Mouse (Mus musculus): Measurements from ENCODE around the gene 1110008L16Rik. TPM values are rescaled to one million over a fixed set of nuclear protein-coding genes. Genes with fewer than 3 reads are reported as not detected.
"Not testable (repeated sequence)": the region's sequence is repeated elsewhere in the genome, so short reads cannot be mapped to it uniquely, and the experiment has no call there.

1110008L16Rik gene
- total RNA-seq, 4 experiments from 2014 or later, result 8.4 to 8.8 (median 8.7) TPM

DNA sequence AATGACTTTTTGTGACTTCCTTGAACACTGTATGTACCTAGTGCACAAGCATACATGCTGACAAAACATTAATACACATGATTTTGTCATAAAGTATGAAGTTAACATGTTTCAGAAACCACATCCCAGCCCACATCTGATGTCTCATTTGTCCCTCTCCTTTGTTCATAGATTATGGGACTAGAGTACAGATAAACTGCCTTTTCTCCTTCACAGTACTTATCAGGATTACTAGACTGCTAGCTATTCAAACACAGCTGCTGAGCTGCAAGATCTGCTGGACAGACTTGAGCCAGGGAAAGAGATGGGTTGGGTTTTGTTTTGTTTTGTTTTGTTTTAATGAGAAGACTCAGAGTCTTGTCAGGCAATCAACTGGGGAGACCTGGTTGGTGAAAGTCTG, 92.7 kb downstream of the 1110008L16Rik start:
- DNase-seq (ENCODE audit: low spot score in 2 of 2), result no peak

DNA sequence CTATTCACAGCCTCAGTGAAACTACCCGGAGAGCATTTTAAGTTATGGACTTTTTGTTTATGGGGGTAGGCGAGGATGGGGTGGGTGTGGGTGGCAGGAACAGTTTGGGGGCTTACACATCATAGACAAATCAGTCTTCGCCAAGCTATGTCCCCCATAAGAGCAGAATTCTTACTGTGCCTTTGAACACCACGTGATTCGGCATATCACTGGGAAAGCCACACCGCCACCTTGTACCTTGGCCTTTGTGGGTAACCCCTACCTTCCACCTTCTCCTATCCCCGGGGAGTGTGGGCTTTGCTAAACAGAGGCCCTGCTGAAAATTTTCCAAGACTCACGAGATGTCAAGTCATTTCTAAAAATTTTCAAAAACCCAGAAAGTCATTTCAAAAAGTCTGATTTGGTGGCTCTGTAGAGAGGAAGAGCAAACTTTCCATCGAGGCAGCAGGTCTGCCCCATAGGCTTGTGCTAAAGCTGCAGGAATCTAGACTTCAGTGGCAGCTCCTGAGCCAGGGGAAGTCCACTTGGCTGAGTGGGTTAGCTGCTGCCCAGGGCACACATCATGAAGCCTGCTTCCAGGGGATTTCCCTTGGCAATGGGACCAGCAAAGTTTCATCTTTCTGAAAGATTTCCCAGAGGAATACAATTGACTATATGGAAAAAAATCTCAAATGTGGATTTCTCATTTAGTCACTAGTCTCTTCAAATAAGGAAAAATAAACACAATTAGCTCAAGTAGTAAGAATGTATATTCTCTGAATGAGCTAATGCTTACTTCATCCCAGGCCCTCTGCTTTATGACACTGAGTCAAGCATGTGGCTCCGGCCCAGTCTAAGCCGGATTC, 93.6 kb downstream of the 1110008L16Rik start:
- no peak for DNase-seq (ENCODE audit: low spot score in 2 of 2)

DNA sequence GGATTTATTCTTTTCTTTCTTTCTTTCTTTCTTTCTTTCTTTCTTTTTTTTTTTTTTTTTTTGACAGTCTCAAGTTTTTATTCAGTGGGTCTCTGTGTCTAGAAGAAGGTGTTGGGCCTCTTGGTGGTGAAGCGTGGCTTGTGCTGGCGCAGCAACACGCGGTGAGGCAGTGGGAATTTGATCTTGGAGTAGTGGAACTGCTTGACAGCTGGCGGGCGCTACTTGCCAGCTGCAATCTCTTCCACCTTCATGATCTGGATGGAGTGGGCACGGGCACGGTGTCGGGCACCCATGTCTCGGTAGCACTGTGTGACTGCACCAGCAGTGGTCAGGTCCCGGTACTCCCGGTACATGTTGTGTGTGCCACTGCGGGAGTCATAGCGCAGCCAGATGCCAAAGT, 96.2 kb downstream of the 1110008L16Rik start:
- not testable (repeated sequence) for DNase-seq (ENCODE audit: low spot score in 2 of 2)

DNA sequence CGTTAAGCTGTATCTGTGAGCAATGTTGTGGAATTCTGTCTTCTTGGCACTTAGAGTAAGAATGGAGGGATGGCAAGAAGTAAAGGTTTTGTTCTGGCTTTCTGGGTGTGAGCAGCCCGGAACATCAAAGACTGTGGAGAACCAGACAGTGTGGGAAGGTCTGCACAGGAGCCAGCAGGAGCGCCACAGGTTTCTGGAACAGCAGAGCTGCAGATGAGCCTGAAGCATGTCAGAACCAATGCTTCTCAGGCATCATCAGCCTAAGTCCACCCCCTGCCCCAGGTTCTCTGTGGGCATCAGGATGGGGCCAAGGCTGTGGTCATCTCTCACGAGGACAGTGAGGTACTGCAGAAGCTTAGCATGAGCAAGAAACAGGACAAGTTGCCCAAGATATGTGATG, 97.2 kb downstream of the 1110008L16Rik start:
- DNase-seq (ENCODE audit: low spot score in 2 of 2), result no peak

DNA sequence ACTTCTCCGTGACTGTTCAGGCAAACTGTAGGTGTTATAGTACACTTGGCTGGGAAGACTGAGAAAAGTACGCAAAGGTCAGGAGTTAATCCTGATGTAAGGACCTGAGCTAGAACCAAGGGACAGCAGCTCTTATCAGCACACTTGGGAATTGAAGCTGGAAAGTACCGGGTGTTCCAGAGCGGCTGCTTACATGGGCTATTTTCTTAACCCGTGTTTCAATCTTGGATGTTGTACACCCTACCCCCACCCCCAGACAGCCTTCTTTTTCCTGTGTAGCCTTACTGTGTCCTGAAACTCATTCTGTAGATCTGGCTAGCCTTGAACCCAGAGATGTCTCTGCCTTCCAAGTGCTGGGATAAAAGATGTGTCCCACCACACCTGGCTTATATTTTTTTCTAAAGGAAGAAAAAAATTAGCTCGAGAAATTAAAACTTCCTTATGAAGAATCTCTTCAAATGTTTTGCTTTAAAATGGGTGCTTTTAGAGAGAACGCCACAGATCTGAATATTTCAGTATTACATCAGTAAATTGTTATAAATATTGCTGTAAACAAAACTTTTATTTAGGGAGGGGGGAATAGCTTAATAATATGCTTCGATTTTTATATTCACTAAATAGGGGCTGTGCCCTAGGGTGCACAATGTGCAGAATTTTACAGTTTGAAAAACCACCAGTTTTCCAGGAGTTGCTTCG, 98.3 kb downstream of the 1110008L16Rik start:
- no peak for DNase-seq (ENCODE audit: low spot score in 2 of 2)

DNA sequence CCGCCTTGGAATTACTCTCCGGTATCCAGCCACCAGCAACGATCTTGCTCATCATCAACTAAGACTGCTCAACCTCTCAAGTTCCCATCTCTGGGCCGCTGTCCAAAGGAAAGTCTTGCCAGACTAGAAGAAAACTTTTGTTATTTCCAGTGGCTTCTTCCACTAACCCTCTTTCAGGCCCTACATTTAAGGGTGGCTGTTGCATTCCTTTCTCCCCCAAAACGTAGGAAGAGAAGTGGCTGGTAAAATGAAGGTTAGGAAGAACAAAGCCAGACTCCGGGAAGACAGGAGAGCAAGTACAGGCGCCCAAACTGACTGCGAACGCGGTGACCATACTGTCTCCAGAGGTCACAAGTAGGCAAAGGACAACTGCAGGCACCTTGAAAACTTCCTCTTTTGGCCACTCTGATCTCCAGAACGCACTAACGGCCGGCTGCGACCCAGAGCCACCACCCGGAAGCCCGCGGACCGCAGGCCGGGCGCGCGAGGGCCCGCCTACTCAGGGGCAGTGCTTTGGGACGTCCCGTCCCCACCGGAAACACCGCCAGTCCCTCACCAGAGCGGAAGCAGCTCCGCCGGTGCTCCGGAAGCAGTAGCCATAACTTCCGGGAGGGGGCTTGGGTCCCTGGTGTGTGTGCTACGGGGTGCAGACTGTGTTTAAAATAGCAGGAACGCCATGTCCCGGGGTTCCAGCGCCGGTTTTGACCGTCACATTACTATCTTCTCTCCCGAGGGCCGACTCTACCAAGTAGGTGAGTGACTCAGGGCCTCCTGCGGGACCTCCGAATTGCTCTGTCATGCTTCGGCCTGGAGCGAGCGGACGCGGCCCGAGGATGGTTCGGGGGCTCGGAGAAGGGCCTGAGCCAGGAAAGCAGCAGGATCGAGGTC, 99.1 kb downstream of the 1110008L16Rik start:
- DNase-seq (ENCODE audit: low spot score in 2 of 2), result peak; percentile 84 to 87

DNA sequence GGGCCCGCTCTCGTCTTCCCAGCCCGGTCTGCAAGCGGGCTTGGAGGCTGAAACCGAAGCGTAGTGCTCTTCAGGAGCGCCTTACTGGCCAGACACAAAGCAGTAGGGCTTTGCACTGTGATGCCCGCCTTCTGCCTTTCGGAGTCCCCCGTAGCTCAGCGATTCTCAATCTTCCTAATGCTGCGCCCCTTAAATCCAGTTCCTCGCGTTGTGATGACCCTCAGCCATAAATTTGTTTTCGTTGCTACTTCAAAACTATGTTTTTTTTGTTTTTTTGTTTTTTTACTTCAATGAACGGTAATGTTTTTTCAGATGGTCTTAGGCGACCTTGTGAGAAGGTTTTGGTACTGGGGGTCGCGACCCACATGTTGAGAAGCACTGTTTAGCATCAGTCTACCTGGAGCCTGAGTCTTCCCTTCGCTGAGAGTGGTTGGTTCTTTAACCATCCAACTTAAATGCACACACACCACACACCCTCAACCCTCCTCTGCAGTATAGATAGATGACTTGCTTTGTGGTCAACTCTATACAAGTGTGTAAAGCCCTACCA, 99.8 kb downstream of the 1110008L16Rik start:
- DNase-seq (ENCODE audit: low spot score in 2 of 2), result no peak

DNA sequence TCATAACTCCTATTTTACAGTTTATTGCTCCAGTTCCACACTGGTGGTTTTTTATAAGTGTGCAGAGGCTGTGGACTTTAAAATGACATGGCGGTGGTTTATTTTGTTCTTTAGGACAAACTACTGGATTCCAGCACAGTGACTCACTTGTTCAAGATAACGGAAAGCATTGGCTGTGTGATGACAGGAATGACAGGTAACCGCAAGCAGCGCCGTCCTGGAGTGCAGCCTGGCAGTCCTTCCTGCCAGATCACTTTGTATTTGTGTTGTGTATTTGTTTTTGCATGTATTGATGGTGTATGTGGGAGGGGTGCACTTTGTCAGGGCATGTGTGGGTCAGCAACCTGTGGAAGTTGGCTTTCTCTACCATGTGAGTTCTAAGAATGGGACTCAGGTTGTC, 108.5 kb downstream of the 1110008L16Rik start:
- DNase-seq (ENCODE audit: low spot score in 2 of 2), result no peak

DNA sequence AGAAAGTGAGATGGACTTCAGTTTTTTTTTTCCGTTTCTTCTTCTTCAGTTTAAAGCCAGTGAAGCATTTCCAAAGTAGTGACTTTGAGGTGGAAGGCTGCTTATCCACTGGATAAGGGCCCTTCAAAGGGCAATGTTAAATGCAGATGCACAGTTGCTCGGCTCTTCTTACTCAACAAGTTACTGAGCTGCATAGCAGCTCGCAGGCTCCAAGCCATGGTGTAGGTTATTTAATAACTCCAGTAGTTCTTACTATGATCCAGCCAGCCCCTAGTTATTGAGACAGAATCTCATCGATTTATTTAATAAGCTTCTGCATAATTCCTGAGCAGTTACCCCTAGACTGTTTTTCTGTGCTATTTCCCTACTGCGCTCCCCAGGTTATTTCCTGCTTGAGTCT, 115.9 kb downstream of the 1110008L16Rik start:
- DNase-seq (ENCODE audit: low spot score in 2 of 2), result no peak

DNA sequence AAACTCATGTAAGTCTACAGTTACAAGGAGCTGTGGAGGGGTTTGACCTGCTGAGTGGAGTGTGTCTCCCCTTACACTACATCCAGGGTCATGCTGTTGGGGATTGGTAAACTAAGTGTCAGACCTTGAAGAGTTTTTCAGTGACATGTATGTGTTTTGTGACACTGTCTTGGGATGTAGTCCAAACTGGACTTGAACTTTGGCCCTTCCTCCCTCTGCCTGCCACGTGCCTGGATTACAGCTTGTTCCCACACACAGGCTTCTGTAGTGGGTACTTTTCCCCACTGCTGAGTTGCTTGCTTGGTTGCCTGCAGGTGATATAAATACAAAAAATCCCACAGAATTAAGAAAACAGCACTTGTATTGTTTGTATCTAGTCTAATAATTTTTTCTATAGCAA, 116.4 kb downstream of the 1110008L16Rik start:
- DNase-seq (ENCODE audit: low spot score in 2 of 2), result no peak

DNA sequence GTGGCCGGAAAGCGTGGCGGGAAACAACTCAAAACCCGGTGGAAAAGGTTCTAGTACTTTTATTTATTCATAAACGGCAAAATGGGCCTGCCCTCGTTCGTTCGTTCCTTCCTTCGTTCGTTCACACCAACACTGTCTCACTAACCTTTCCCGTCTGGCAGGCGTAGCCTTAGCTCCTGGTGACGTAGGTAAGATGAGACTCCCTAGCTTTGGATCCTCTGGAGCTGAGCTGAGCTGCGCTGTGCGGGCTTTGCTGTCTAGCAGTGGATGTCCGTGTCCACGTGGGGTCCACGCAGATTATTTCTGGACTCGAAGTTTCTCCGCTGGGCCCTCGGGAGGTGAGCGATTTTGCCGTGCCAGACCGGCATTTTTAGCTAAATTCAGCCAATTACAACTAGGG, 120.8 kb downstream of the 1110008L16Rik start:
- no peak for DNase-seq (ENCODE audit: low spot score in 2 of 2)

DNA sequence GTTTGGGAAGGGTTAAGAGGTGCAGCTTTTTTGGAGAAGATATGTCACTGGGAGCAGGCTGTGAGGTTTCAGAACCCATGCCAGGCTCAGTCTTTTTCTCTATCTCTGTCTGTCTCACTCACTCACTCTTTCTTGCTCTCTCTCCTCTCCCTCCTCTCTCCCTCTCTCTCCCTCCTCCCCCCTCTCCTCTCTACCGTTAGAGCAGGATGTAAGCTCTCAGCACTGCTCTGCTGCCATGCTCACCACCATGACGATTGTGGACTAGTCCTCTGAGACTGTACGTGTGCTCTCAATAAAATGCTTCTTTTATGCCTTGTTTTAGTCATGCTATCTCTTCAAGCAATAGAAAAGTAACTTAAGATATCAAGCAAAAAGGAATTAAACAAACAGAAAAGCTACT, 122.7 kb downstream of the 1110008L16Rik start:
- DNase-seq (ENCODE audit: low spot score in 2 of 2), result no peak

DNA sequence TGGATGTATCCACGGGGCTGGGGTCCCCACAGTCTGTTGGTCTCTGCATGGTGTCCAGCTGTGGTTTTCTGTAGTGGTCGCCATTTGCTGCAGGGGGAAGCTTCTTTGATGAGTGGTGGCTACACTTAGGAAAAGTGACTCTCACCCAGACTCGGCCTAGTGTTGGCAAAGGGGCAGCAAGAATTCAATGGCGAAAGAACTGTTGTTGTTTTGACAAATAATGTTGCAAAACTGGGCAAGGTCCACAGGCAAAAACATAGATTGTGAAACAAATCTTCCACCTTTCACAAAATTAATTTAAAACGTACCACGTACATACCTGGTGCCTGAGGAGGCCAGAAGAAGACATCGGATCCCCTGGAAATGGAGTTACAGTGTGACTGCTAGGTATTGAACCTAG, 126.9 kb downstream of the 1110008L16Rik start:
- DNase-seq (ENCODE audit: low spot score in 2 of 2), result no peak

DNA sequence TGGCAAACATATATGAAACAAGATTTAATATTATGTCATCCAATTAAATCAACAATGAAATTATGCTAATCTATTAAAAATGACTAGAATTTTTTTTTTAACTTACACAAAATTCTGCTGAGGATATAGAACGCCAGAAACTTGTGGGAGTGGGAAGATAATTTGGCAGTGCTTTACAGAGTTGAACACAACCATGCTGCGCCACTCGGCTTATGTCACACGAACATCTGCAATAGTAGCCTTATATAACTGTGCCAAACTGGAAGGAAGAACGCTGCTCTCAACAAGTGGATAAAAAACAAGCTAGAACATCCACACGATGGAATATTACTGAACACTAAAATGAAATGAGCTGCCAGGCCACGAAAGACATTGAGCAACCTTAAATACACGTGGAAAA, 129.8 kb downstream of the 1110008L16Rik start:
- DNase-seq (ENCODE audit: low spot score in 2 of 2), result no peak

DNA sequence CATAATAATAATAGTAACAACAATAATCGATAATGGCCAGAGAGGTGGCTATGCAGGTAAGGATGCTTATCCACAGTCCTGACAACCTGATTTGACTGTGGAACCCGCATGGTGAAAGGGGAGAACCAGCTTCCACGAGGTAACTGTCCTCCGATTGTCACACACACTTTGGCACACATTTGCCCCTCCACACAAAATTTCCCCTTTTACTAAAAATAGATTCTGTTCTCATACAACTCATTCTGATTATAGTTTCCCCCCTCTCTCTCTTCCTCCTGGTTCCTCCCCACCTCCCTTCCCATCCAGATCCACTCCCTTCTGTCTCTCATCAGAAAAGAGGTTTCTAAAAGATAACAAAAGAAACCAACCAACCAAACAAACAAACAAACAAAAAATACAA, 130.6 kb downstream of the 1110008L16Rik start:
- DNase-seq (ENCODE audit: low spot score in 2 of 2), result no peak

Other genes with a start within 250 kb of the 1110008L16Rik start
- gene 2700097O09Rik, start 219.5 kb upstream of the 1110008L16Rik start, total RNA-seq (2022), result 10 to 100 TPM; 10.2 to 12.7 (median 11.2) TPM
- gene Srp54a, start 219.3 kb upstream of the 1110008L16Rik start, total RNA-seq (2022), result 10 to 100 TPM; 84.9 to 98.9 (median 94.6) TPM
- gene Fam177a, start 175.1 kb upstream of the 1110008L16Rik start, total RNA-seq (2022), result 10 to 100 TPM in 3 of 4 experiments, 1 to 10 TPM in 1; 6.1 to 17.5 (median 15.6) TPM
- gene Srp54b, start 144.5 kb upstream of the 1110008L16Rik start, total RNA-seq (2022), result 10 to 100 TPM; 31.5 to 60.4 (median 43.9) TPM
- 10 to 100 TPM in 1 of 4 experiments, 1 to 10 TPM in 1, not detected in 2; 5.4 to 11.8 TPM for gene 1700047I17Rik2, start 100.0 kb upstream of the 1110008L16Rik start, total RNA-seq (2022)
- 10 to 100 TPM; 32.5 to 34.4 (median 34.3) TPM for gene Srp54c, start 69.4 kb upstream of the 1110008L16Rik start, total RNA-seq (2022)
- gene Ppp2r3c, start 3.4 kb downstream of the 1110008L16Rik start, total RNA-seq (2022), result 10 to 100 TPM; 12.3 to 15.4 (median 12.7) TPM
- gene Psma6, start 84.6 kb downstream of the 1110008L16Rik start, total RNA-seq (2022), result 100 to 1,000 TPM; 139 to 158 (median 150) TPM
- gene Nfkbia, start 193.1 kb downstream of the 1110008L16Rik start, total RNA-seq (2022), result 10 to 100 TPM; 23.8 to 46.1 (median 33.3) TPM

All from layer of hippocampus, adult 8-10 months (tissue).